Mouse (Mus musculus): ENCODE data around the gene Aimp1. TPM values are rescaled to one million over a fixed set of nuclear protein-coding genes. Genes with fewer than 3 reads are reported as not detected.

Gene Aimp1
- polyA plus RNA-seq (2016; fragmentation: Nextera tagmentation; extraction: Ambion mirVana), result 64.2 and 67.0 TPM in 2 replicates

DNA sequence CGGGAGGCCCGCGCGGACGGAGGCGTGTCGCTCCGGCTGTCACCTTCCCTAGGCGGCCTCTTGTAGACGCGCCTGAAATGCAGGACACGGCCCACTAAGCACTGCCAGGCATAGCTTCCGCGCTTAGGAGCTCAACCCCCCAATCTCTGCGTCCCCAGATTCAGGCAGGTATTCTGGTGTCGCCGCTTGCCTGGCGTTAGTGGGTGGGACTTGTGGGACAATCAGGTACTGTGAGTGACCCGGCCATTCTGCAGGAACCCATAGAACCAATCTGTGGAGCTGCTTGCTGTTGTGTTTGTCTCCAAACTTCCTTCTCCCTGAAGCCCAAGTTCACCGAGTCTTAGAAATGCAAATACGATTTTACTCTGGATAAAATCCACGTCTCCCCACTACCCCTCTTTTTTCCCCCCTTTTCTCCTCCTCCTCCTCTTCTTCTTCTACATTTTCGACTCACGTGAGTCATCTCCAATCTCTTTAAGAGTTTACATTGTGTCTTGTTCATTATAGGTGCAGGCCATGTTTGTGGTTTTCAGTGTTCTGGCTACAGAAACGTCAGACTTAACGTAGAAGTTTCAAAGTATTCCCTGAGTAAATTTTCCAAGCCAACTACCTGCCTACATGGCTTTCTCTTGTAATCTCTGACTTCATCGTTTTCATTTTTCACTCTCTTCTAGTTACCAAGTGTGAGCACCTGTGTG is at the start of gene Aimp1:
TSS of gene Aimp1 (minus strand) at position 140 of the 698 bp plus-strand sequence.
- peak within 1 kb of the TSS; percentile 88 for H3K27ac ChIP-seq
- H3K36me3 ChIP-seq, result peaks cover 7% of the 10 kb centered on the region; the same call in 1 of the 2 replicates
- H3K27me3 ChIP-seq, result no peaks in the 10 kb centered on the region
- no peak for ATAC-seq (ENCODE audit: low FRiP score)
- 1% methylated on average over 27 of the region's 27 CpGs for WGBS
- no peaks in the 10 kb centered on the region for H3K9me3 ChIP-seq (replicated peaks)
- peak within 1 kb of the TSS; percentile 69 for H3K4me2 ChIP-seq (replicated peaks)
- H3K4me3 ChIP-seq, result peak within 1 kb of the TSS; percentile 71
- peaks cover 14% of the 10 kb centered on the region for H3K4me1 ChIP-seq
- H3K9ac ChIP-seq, result peak within 1 kb of the TSS; percentile 81

DNA sequence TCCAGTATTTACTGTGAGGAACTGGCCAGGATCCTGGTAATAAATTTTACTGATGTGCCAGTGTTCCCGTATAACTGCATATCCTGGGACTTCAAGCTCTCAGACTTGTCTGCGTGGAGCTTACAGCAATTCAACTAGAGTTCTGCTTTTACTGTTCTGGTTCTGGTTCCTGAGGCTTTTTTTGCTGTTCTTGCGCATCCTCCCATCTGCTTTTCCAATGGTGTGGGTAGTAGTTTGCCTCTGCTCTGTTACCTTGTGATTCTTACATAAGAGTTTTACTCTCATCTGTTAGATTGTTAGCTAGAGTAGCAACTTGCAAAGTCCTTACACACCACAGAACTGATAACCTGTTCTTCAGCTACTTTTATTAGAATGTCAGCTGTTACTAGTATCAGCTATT is 40.2 kb upstream of the Aimp1 start:
- no peak overlapping the region for H3K4me3 ChIP-seq
- H3K9me3 ChIP-seq (replicated peaks), result no peaks in the 10 kb centered on the region
- WGBS, result 94% methylated on average over 3 of the region's 3 CpGs
- H3K36me3 ChIP-seq, result peaks cover 24% of the 10 kb centered on the region; the same call in 1 of the 2 replicates
- H3K27me3 ChIP-seq, result no peaks in the 10 kb centered on the region
- no peak overlapping the region for H3K4me2 ChIP-seq (replicated peaks)
- no peaks in the 10 kb centered on the region for H3K4me1 ChIP-seq
- H3K9ac ChIP-seq, result no peak overlapping the region
- no peak for ATAC-seq (ENCODE audit: low FRiP score)
- no peak overlapping the region for H3K27ac ChIP-seq

DNA sequence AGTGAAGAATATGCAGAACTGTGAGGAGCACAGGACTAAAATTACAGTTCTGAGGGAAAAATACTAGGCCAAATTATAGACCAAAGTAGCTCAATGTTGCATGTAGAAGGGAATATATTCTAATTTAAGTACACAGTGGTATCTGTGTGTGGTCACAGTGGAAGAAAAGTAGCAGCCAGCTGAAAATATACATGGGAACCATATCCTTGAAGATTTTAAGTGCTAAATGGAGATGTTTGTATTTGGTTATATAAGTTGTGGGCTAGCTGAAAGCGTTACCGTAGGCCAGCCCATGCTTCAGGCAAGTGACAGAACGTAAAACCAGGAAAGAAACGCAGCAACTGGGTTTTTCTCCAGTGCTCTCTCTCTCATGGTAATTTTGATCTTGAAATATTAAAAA is 33.1 kb upstream of the Aimp1 start:
- no peaks in the 10 kb centered on the region for H3K4me1 ChIP-seq
- H3K27me3 ChIP-seq, result no peaks in the 10 kb centered on the region
- H3K9ac ChIP-seq, result no peak overlapping the region
- no peak overlapping the region for H3K27ac ChIP-seq
- WGBS, result 94% methylated on average over 4 of the region's 4 CpGs
- peaks cover 9% of the 10 kb centered on the region; the same call in 1 of the 2 replicates for H3K36me3 ChIP-seq
- no peaks in the 10 kb centered on the region for H3K9me3 ChIP-seq (replicated peaks)
- no peak for ATAC-seq (ENCODE audit: low FRiP score)
- no peak overlapping the region for H3K4me2 ChIP-seq (replicated peaks)
- H3K4me3 ChIP-seq, result no peak overlapping the region

DNA sequence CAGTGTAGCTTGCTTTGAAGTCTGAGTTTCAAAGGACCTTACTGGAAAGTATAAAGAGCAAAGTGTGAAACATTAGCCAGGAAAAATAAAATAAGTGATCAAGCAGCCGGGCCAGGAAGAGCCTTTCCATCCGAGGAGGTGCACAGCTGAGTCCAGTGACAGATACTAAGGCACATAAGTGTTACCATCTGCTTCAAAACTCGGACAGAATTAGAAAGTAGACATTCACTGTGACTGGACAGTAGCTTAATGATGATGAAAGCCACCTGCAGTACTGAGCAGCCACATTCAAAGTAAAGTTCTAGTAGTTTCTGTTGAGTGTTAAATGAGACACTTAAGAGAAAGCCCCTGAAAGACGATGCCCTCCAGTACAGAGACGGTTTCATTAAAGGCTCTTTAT is 29.7 kb upstream of the Aimp1 start:
- Histone ChIP-seq H3K27ac (no peak overlapping the region), H3K9me3 (replicated peaks) (no peaks in the 10 kb centered on the region), H3K4me3 (no peak overlapping the region), H3K9ac (no peak overlapping the region), H3K4me2 (replicated peaks) (no peak overlapping the region), H3K4me1 (no peaks in the 10 kb centered on the region), H3K36me3 (no peaks in the 10 kb centered on the region), H3K27me3 (no peaks in the 10 kb centered on the region)
- 67% methylated on average over 5 of the region's 5 CpGs for WGBS
- ATAC-seq (ENCODE audit: low FRiP score), result no peak

DNA sequence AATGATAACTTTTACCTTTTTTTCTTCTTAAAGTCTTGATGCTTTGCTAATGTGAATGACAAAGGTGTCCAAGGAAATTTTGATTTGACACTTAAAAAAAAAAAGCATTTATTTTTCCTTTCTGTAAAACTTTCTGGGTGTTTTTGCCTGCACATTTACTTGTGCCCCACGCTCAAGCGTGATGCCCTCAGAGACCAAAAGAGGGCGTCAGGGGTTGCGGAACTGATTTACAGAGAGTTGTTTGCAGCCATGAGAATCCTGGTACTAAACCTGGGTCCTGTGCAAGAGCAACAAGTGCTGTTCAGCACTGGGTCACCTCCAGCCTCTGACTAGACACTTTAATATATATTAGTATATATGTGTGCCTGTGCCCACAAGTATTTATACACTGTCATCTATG is 22.8 kb upstream of the Aimp1 start:
- 77% methylated on average over 4 of the region's 4 CpGs for WGBS
- H3K36me3 ChIP-seq, result no peaks in the 10 kb centered on the region
- no peaks in the 10 kb centered on the region for H3K9me3 ChIP-seq (replicated peaks)
- no peaks in the 10 kb centered on the region for H3K4me1 ChIP-seq
- H3K27me3 ChIP-seq, result no peaks in the 10 kb centered on the region
- H3K4me2 ChIP-seq (replicated peaks), result no peak overlapping the region
- H3K4me3 ChIP-seq, result no peak overlapping the region
- no peak overlapping the region for H3K27ac ChIP-seq
- no peak for ATAC-seq (ENCODE audit: low FRiP score)
- no peak overlapping the region for H3K9ac ChIP-seq

DNA sequence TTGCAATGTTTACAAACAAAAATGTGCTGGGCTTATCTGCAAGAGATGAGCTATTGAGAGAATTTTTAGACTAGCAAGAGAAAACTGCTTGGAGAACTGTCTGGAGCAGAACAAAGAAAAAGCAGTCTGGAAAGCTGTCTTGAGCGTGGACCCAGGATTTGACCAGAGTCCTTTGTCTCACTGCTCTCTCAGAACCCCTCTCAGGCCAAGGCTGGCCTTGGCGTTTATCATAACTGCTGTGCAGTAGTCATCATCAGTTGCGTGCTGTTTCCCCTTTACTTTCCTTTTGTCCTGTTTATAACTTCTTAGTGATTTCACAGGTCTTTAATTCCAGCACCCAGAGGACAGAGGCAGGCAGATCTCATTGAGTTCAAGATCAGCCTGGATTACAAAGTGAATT is 20.0 kb upstream of the Aimp1 start:
- no peak for ATAC-seq (ENCODE audit: low FRiP score)
- Histone ChIP-seq H3K4me1 (no peaks in the 10 kb centered on the region), H3K9ac (no peak overlapping the region), H3K4me2 (replicated peaks) (no peak overlapping the region), H3K9me3 (replicated peaks) (no peaks in the 10 kb centered on the region), H3K27me3 (no peaks in the 10 kb centered on the region), H3K27ac (no peak overlapping the region), H3K4me3 (no peak overlapping the region), H3K36me3 (no peaks in the 10 kb centered on the region)
- WGBS, result 90% methylated on average over 3 of the region's 3 CpGs

DNA sequence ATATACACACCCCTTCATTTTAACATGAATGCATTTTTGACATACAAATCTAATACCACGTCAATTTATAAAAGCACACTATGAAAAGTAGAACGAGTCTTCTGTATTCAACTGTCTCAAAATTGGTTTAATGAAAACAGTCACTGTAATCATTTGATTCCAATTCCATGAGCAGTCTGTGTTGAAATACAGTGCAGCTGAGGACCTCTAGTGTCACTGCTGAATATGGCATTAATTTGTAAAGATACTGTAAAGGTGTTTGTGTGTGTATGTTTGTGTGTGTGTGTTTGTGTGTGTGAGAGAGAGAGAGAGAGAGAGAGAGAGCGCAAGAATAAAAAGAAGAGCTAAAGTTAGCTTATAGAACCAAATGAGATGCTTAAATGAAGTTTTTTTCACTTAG is 17.2 kb upstream of the Aimp1 start:
- no peaks in the 10 kb centered on the region for H3K9me3 ChIP-seq (replicated peaks)
- no peak for ATAC-seq (ENCODE audit: low FRiP score)
- H3K36me3 ChIP-seq, result no peaks in the 10 kb centered on the region
- no peak overlapping the region for H3K9ac ChIP-seq
- H3K27ac ChIP-seq, result no peak overlapping the region
- no peaks in the 10 kb centered on the region for H3K27me3 ChIP-seq
- WGBS, result 77% methylated on average over 3 of the region's 3 CpGs
- no peak overlapping the region for H3K4me2 ChIP-seq (replicated peaks)
- no peak overlapping the region for H3K4me3 ChIP-seq
- H3K4me1 ChIP-seq, result no peaks in the 10 kb centered on the region

DNA sequence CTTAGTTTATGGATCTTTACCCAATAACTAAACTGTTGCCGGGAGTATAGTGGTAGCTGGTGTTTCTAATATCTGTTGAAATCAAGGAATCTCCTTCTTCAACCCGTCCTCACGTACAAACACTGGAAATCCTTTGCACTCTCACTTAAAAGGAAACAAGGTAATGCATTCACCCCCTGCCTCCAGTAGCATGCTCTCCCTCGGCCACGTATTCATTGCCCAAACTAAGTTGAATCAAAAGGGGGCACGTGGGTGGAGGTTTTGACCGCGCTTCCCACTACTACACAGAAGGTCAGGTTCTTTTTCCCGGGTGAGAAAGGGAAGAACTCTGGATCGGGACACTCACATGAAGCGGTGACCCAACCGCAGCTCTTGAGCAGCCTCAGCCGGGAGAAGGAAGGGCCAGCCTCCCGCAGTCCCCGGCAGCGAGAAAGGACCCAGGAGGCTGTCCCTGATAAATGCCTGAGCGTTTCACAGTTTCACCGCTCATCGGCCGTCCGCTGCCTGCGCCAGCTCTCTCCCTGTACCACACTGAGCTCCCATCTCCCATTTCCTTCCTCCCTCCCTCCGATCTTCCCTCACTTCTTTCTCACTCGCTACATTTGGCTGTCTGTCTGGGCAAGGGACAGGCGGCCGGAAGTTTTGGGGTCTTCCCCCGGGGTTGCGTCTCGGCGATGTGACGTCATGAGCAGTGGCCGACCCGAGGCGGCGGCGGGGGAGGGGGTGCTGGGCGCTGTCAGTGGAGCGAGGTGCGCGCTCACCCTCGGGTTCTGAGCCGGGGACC is 531 bp downstream of the Aimp1 start, which contains the start of gene Tbck:
TSS of gene Tbck (plus strand) at position 698 of the 784 bp plus-strand sequence.
- Histone ChIP-seq H3K4me2 (replicated peaks) (peak within 1 kb of the TSS; percentile 69), H3K27me3 (no peaks in the 10 kb centered on the region), H3K9ac (peak within 1 kb of the TSS; percentile 81), H3K4me1 (peaks cover 14% of the 10 kb centered on the region), H3K9me3 (replicated peaks) (no peaks in the 10 kb centered on the region), H3K4me3 (peak within 1 kb of the TSS; percentile 71), H3K36me3 (peaks cover 7% of the 10 kb centered on the region; the same call in 1 of the 2 replicates), H3K27ac (peak within 1 kb of the TSS; percentile 88)
- ATAC-seq (ENCODE audit: low FRiP score), result peak; percentile 97
- under 1% methylated on average over 41 of the region's 42 CpGs for WGBS

DNA sequence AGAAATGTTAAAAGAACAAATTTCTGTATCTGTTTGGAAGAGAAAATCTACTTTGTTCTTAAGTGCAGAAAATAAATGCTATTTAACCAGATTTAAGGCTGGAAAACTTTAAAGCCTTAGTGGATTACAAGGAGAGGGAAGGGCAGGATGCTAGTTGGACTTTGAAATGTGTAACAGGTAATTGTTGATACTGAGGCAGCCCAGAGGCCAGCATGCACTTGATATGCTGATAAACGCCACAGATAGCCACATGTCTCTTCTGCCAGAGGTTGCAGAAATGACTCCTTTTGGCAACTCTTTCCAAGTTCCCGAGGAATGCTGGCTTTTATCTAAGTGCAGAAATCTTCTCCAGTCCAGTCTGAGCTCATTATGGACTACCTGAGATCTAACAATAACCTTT is 6.7 kb downstream of the Aimp1 start:
- WGBS, result 92% methylated on average over 2 of the region's 2 CpGs
- Histone ChIP-seq H3K9me3 (replicated peaks) (no peaks in the 10 kb centered on the region), H3K4me3 (no peak overlapping the region), H3K4me1 (peaks cover under 1% of the 10 kb centered on the region), H3K4me2 (replicated peaks) (no peak overlapping the region), H3K9ac (no peak overlapping the region), H3K27me3 (no peaks in the 10 kb centered on the region), H3K27ac (no peak overlapping the region), H3K36me3 (peaks cover 16% of the 10 kb centered on the region)
- ATAC-seq (ENCODE audit: low FRiP score), result no peak

DNA sequence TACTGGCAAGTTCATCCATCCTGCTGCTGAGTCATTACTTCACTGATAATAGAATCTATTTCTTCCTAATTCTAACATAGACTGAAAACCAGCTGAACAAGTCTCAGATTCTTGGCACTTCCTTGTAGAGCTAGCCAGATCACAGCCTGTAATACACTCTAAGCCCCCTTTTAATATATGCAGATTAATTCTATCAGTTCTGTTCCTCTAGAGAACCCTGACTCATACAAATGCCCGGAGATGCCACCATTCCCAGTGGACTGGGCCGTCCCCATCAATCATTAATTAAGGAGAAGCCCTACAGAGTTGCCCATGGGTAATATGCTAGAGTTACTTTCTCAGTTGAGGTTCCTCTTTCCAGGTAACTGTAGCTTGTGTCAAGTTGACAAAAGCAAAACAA is 28.2 kb downstream of the Aimp1 start:
- H3K4me3 ChIP-seq, result no peak overlapping the region
- H3K36me3 ChIP-seq, result peaks cover 25% of the 10 kb centered on the region
- H3K9ac ChIP-seq, result no peak overlapping the region
- no peaks in the 10 kb centered on the region for H3K4me1 ChIP-seq
- ATAC-seq (ENCODE audit: low FRiP score), result no peak
- no peak overlapping the region for H3K27ac ChIP-seq
- no peaks in the 10 kb centered on the region for H3K27me3 ChIP-seq
- WGBS, result 71% methylated on average over 2 of the region's 2 CpGs
- H3K9me3 ChIP-seq (replicated peaks), result 0 out of 2 replicates have a peak, but pooled peaks cover 2% of the 10 kb centered on the region
- no peak overlapping the region for H3K4me2 ChIP-seq (replicated peaks)

DNA sequence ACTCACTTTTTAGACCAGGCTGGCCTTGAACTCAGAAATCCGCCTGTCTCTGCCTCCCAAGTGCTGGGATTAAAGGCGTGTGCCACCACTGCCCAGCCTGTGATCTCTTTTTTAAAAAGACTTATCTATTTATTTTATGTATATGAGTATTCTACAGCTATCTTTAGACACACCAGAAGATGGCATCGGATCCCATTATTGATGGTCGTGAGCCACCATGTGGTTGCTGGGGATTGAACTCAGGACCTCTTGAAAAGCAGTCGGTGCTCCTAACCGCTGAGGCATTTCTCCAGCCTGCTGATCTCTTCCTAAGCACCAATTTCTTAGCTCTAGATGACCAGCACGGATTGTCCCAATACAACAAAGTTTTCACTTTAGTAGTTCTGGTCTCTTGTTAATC is 30.2 kb downstream of the Aimp1 start:
- peaks cover 9% of the 10 kb centered on the region for H3K36me3 ChIP-seq
- no peak overlapping the region for H3K4me3 ChIP-seq
- no peak overlapping the region for H3K4me2 ChIP-seq (replicated peaks)
- no peak for ATAC-seq (ENCODE audit: low FRiP score)
- H3K27me3 ChIP-seq, result no peaks in the 10 kb centered on the region
- H3K27ac ChIP-seq, result no peak overlapping the region
- WGBS, result 88% methylated on average over 7 of the region's 7 CpGs
- 0 out of 2 replicates have a peak, but pooled peaks cover 2% of the 10 kb centered on the region for H3K9me3 ChIP-seq (replicated peaks)
- no peaks in the 10 kb centered on the region for H3K4me1 ChIP-seq
- H3K9ac ChIP-seq, result no peak overlapping the region

DNA sequence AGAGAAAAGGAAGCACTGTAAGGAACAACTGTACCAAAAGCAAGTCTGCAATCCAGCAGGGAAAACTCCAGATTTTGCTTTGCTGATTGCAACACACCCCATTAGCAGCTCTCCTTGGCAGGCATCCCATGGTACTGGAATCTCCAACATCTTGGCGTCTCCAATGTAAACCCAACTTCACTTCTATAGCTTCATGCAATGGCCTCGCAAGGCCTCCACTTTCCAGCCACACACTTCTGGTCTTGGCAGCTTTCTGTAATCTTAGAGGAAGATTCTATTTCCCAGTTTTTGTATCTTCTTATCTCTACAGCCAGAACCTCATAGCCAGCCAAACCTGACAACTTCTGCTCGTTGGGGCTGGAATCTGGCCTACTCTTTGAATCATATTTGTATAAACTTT is 32.4 kb downstream of the Aimp1 start:
- H3K27ac ChIP-seq, result no peak overlapping the region
- H3K27me3 ChIP-seq, result no peaks in the 10 kb centered on the region
- peaks cover 4% of the 10 kb centered on the region; the same call in 1 of the 2 replicates for H3K36me3 ChIP-seq
- 0 out of 2 replicates have a peak, but pooled peaks cover 2% of the 10 kb centered on the region for H3K9me3 ChIP-seq (replicated peaks)
- 94% methylated on average over 3 of the region's 3 CpGs for WGBS
- no peak overlapping the region for H3K4me3 ChIP-seq
- no peak for ATAC-seq (ENCODE audit: low FRiP score)
- H3K4me1 ChIP-seq, result no peaks in the 10 kb centered on the region
- no peak overlapping the region for H3K4me2 ChIP-seq (replicated peaks)
- H3K9ac ChIP-seq, result no peak overlapping the region
